Mouse (Mus musculus): ENCODE measurements around the gene Toporsl.

The Toporsl gene

DNA sequence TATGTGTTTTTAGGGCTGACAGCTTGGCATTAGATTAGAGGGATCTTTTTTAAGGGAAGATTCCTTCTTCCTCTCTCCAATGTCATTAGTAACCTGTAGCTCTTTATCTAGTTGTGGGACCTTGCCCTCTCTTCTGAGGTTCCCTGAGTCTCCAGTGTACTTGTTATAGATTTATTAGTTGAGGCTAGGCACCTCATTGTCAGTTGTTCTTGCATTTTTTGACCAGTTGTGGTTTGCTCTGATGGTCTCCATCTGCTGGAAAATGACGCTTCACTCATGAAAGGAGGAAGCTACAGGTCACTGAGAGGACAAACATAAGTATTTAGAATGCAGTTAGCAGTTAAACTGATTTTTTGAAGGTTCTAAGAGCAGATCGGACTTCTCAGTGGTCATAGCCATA is at the start of gene Toporsl:
Gene Toporsl (plus strand): TSS at position 348 of the 400 bp plus-strand sequence.
- no peak for DNase-seq (ENCODE audit: low spot score)

DNA sequence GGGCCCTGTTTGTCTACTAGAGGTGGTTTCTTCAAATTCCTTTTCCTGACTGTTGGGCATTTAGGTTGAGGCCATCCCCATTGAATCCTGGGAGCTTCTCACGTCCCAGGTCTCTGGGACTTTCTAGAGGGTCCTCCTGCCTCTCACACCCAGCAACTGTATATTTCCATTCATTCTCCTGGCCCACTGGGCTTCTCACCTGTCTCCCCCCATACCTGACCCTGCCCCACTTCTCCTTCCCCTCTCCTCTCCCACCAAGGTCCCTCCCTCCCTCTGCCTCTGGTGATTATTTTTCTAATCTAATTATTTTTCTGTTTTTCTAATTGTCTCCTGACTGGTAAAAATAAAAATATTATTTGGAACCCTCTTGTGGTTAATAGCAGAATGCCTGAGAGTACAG is 38.4 kb upstream of the Toporsl start:
- DNase-seq (ENCODE audit: low spot score) = no peak

DNA sequence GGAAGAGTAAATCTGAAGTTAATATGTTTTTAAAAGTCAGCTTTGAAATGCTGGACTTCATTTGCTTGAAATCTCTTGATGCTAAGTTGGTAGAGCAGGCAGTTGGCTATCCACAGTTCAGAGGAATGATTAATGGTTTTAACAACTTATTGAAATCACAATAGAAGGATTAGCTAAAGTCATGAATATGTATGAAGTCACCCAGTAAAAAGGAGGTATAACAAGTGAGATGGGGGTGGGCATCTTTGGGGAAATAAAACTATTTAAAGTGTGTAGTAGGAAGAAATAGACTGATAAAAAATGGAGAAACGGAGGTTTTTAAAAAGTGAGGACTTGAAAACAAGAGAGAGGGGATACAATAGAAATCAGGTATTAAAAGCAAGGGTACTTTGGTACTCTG is 38.0 kb upstream of the Toporsl start:
- DNase-seq (ENCODE audit: low spot score) = no peak

DNA sequence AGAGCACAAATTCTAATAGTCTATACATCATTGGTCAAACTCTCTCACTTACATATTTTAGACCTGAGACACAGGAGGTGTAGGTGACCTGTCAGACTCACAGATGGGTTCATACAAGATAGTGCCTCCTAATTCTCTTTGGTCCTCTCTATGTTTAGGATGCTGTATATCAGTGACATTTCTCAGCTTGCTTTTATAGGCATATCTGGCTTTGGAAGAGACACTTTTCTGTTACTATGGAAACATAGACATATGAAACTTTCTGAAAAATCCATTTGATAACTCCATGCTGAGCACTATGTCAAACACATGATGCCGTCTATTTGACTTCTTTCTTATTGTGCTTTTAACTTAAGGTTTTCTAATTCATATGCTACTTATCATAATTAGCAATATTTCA is 32.2 kb upstream of the Toporsl start:
- DNase-seq (ENCODE audit: low spot score) = no peak

DNA sequence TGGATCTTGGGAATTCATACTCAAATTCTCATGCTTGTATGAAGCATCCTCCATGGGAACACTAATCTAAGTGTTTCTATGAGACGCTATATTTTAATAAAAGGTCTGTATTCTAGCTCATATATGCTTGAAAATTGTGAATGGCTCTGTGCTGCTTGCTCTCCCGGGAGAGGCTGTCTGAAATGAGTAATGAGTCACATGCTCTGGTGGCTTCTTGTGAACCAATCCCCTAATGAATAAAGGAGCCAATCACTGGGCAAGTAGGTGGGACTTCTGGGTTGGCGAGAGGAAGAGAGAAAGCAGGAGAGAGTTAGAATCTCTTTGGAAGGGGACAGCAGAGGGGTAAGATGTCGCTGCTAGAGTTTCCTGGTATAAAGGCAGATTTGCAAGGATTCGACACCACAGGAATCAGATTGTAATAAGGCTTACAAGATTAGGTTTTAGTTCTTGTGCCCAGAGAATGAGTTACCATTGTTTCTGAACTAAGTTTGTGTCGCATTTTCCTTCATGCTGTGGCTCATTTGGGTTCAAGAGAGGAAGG is 9.8 kb upstream of the Toporsl start:
- DNase-seq (ENCODE audit: low spot score) = no peak

DNA sequence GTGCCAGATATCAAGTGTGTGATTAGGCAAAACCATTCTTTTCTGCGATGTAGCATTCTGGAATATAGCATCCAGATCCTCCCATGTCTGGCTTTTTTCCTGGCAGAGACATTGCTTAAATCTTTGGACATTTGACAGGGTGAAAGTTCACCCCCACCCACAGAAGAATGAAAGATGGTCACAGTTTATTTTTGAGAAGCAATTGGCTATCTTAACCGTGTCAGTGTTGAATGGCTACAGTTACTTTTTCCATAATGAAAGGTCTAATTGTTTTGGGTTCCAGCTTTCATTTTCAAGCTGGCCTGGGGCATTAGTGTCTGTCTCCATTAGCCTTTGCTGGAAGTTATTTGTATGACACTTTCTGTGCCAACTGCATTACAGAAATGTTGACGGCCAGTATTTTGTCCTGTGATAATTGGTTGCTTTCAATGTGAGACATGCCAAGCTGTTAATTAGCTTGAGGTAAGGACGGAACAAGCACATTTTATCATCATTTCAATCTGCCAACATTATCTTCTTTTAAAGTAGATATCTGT is 2.2 kb upstream of the Toporsl start:
- DNase-seq (ENCODE audit: low spot score) = peak; percentile 5

DNA sequence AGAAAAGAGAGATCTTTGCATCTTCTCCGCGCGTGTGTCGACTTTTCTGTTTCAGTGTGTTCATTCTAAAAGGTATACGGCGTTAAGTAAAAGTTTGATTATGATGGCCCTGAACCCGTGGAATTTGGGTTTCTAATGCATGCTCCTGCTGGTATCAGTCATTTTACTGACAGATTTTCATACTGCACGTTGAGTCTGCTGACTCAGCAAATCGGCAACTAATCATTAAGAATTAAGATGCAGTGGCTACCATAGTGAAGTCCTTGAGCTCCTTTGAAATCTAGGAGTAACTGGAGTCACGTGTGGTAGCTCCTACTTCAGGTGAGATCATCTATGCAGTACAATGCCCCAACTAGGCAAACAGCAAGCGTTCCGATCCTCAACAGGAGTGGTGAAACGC is 1.4 kb upstream of the Toporsl start:
- DNase-seq (ENCODE audit: low spot score) = no peak

DNA sequence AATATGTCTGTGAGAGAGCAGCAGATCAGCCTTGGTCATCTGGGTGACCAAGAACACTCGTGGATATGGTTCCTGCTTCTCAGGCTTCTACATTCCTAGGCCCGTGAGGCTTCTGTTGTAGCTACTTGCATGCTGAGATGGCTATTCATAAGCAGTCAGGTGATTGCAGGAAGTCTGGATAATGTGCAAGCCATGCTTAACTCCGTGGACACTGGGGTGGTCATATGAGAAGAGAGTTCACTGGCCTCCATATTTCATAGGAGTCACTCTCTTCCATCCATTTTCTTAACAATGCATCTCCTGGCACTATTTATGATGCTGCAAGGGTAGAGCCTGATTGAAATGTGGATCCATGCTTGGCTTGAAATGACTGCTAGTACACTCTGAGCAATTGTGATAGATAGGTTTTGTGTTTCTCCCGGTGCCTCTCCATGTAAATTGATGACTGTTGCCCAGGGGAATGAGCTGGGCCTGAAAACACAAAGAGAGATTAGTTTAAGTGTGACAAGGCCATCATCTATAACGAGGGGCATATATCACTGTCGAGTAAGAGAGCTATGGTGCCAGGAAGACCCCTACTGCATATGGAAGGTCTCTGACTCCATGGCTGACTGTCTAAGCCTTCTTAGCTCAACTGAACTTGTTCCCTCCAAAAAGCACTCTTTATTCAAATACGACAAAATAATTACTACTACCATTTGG is 2.3 kb downstream of the Toporsl start:
- no peak for DNase-seq (ENCODE audit: low spot score)

DNA sequence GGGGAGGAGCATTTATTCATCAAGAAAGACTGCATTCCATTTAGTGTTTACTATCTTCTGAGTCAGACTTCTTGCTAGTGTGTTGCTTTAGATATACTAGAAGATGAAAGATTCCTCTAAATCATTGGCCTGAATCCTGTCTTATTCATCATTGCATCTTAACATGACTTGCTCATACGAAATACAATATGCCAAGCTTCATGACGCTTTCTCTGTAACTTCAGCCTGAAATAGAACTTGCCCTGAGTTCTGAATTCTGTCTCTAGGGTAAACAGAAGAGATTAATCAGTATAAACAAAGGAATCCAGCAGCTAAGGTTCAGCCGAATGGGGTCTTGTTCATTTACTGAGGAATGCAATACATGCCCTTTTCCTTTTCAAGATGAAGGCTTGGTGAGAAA is 10.8 kb downstream of the Toporsl start:
- DNase-seq (ENCODE audit: low spot score) = no peak

DNA sequence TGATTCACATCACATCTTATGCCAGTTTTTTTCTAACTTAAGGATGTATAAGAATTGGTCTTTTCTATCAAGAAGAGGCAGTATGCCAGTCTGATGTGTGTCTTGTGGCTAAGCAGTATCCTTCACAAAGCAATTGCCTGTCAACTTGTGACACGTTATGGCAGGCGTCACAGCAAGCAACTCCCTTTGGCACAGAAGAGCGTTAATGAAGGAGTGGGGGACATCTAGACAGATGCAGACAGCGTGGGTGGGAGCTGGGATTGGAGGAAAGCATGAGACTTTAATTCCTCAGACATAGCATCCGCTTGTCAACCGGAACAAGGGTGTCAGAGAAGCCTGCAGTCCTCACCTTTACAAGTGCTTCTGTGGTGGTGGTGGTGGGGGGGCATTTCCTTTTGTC is 38.9 kb downstream of the Toporsl start:
- no peak for DNase-seq (ENCODE audit: low spot score)

DNA sequence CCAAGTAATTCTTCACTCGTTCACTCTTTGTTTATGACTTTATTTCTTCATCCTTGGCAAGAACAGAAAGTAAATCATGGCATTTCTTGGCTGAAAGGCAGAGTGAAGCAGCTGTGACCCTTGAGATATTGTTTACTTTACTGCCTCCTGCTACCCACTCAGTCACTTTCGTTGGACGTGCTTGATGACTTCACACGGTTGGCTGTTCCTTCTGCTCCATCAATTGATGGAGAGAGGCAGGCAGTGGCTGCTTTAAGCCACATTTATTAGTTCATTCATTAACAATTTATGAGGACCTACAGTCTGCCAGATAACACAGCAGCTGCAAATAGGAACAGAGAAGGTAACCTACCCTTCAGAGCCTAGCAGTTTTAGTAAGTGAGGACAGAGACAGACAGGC is 51.7 kb downstream of the Toporsl start:
- DNase-seq (ENCODE audit: low spot score) = no peak

DNA sequence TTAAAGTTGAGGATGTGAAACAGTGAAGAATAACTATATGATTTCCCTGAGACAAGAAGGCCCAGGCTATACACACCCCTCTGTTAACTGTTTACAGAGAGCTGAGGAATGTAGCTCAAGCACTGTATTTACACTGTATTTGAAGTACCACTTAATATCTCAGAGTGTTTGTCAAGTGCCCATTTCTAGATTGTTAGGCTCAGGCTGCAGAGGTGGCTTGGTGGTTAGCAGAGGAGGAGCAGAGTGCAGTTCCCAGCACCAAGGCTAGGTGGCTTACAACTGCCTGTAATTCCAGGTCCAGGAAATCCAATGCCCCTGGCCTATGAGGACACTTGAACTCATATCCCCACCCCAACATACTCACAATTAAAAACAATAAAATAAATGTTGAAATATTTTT is 63.6 kb downstream of the Toporsl start:
- DNase-seq (ENCODE audit: low spot score) = no peak

DNA sequence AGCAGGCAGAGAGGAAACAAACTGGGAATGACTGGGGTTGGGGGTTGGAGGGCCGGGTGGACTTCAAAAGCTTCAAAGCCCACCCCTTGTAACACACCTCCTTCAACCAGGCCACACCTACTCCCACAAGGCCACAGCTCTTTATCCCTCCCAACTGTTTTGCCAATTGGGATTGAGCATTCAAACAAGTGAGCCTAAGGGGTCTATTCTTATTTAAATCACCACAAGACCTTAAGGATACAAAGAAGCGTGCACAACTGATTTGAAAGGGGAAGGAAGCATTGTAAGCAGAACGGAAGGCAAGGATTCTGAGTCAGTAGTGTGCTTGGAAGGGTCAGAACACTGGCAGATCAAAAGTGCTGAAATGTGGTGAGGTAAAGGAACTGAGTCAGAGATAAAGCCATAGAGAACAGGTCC is 64.6 kb downstream of the Toporsl start:
- DNase-seq (ENCODE audit: low spot score) = no peak

DNA sequence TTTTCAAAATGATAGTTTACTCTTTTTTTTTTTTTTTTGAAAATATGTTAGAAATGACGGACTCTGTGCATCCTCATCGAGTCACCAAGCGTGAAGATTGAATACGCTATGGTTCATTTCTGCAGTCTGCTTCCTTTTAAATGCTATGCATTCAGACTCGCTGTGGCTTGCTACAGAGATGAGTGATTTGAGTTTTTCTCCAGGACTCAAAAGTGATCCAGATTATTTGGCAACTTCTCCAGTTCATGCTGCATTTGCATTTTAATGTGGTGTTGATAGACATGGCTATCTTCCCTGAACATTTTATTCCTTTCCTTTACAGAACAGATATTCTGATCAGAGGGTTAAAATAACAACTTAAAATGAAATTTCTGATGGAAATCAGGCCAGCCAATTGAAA is 65.2 kb downstream of the Toporsl start:
- no peak for DNase-seq (ENCODE audit: low spot score)
